Mouse (Mus musculus): ENCODE data around the gene Panx2. TPM values are rescaled to one million over a fixed set of nuclear protein-coding genes. Genes with fewer than 3 reads are reported as not detected.

Gene Panx2
- polyA plus RNA-seq, 1 experiment from 2014 or later = 0.34 TPM

- Histone ChIP-seq H3K27me3 (ENCODE audit: insufficient read depth, low read length) (no peaks in the 10 kb centered on the region), H3K4me3 (ENCODE audit: low read depth, low read length) (peak within 1 kb of the TSS; percentile 85), H3K36me3 (ENCODE audit: insufficient read depth) (peaks cover 30% of the 10 kb centered on the region), H3K27ac (ENCODE audit: low read depth) (peak within 1 kb of the TSS; percentile 63), H3K4me2 (peak within 1 kb of the TSS; percentile 82), H3K9me3 (ENCODE audit: low read depth, low read length) (no peaks in the 10 kb centered on the region), H3K4me1 (ENCODE audit: insufficient read depth) (peaks cover 11% of the 10 kb centered on the region; the same call in 1 of the 2 replicates), H3K9ac (peak within 1 kb of the TSS; percentile 72)
- ATAC-seq (ENCODE audit: insufficient read depth) (peak; percentile 87), DNase-seq (peak; percentile 99)
- TF ChIP-seq CTCF (IDR thresholded peaks at IDR 0.05; ENCODE audit: low read depth) = no peak
- under 1% methylated on average over 47 of the region's 47 CpGs for WGBS
Observed at GRCm38 (mm10) chr15:89122649-89123366, 63.3 kb downstream of the Panx2 start, which contains the start of gene Tubgcp6. Gene Tubgcp6, minus strand, starts transcription at chr15:89123112.

Other genes starting within 250 kb of the Panx2 start
- gene Alg12, start 240.4 kb upstream of the Panx2 start, polyA plus RNA-seq (2014; fragmentation: Nextera tagmentation; extraction: Ambion mirVana) = 13.3 and 15.0 TPM in 2 replicates
- 93.8 and 97.9 TPM in 2 replicates for gene Creld2, start 240.1 kb upstream of the Panx2 start, polyA plus RNA-seq (2014; fragmentation: Nextera tagmentation; extraction: Ambion mirVana)
- 48.6 TPM in 2 replicates for gene Pim3, start 197.5 kb upstream of the Panx2 start, polyA plus RNA-seq (2014; fragmentation: Nextera tagmentation; extraction: Ambion mirVana)
- not detected in 2 replicates for gene Ttll8, start 105.3 kb upstream of the Panx2 start, polyA plus RNA-seq (2014; fragmentation: Nextera tagmentation; extraction: Ambion mirVana)
- not detected in 2 replicates for gene Mlc1, start 80.7 kb upstream of the Panx2 start, polyA plus RNA-seq (2014; fragmentation: Nextera tagmentation; extraction: Ambion mirVana)
- 0.89 TPM in 1 of 2 replicates, not detected in the other for gene Mov10l1, start 76.8 kb upstream of the Panx2 start, polyA plus RNA-seq (2014; fragmentation: Nextera tagmentation; extraction: Ambion mirVana)
- gene Trabd, start 15.4 kb downstream of the Panx2 start, polyA plus RNA-seq (2014; fragmentation: Nextera tagmentation; extraction: Ambion mirVana) = 48.6 and 51.6 TPM in 2 replicates
- gene Selenoo, start 29.4 kb downstream of the Panx2 start, polyA plus RNA-seq (2014; fragmentation: Nextera tagmentation; extraction: Ambion mirVana) = 18.7 and 21.5 TPM in 2 replicates
- 18.4 and 19.8 TPM in 2 replicates for gene Tubgcp6, start 63.4 kb downstream of the Panx2 start, polyA plus RNA-seq (2014; fragmentation: Nextera tagmentation; extraction: Ambion mirVana)
- gene Hdac10, start 69.0 kb downstream of the Panx2 start, polyA plus RNA-seq (2014; fragmentation: Nextera tagmentation; extraction: Ambion mirVana) = 18.8 and 19.7 TPM in 2 replicates
- gene Mapk12, start 81.0 kb downstream of the Panx2 start, polyA plus RNA-seq (2014; fragmentation: Nextera tagmentation; extraction: Ambion mirVana) = 11.4 and 11.9 TPM in 2 replicates
- gene Mapk11, start 89.9 kb downstream of the Panx2 start, polyA plus RNA-seq (2014; fragmentation: Nextera tagmentation; extraction: Ambion mirVana) = 11.3 and 13.3 TPM in 2 replicates
- gene Plxnb2, start 121.1 kb downstream of the Panx2 start, polyA plus RNA-seq (2014; fragmentation: Nextera tagmentation; extraction: Ambion mirVana) = 149 and 156 TPM in 2 replicates
- 9.2 and 11.0 TPM in 2 replicates for gene Dennd6b, start 136.8 kb downstream of the Panx2 start, polyA plus RNA-seq (2014; fragmentation: Nextera tagmentation; extraction: Ambion mirVana)
- gene Ppp6r2, start 151.8 kb downstream of the Panx2 start, polyA plus RNA-seq (2014; fragmentation: Nextera tagmentation; extraction: Ambion mirVana) = 25.6 and 27.8 TPM in 2 replicates

Data from lung, embryonic 14.5 days (tissue).